Mouse (Mus musculus) heart, embryonic 14.5 days (tissue): ENCODE measurements around the gene Pbld2. TPM values are rescaled to one million over a fixed set of nuclear protein-coding genes. Genes with fewer than 3 reads are reported as not detected.
A peak's percentile ranks its signal among the peaks of the same experiment; 100 is the strongest.

Experiments used
- ATAC-seq: fragments of 200-750 bp; cut with Nextera tagmentation; 2 replicates; pipeline ENCODE4 v1.8.0; 2017; ENCODE audit warnings: low read depth, moderate TSS enrichment; ENCODE audit not compliant: insufficient number of reproducible peaks, insufficient read depth, low FRiP score
- H3K27ac ChIP-seq, 2 experiments: fragments of 200-500 bp in 1 of 2; fragments of 300-500 bp in 1 of 2; sonication (generic) in 1 of 2; replicated peaks in 1 of 2; 2 replicates each; pipeline ENCODE4 v1.5.1; 2012 to 2014; ENCODE audit warnings: low read depth in 2 of 2, low read length in 2 of 2, control low read depth in 1 of 2, mild to moderate bottlenecking in 1 of 2, mixed read lengths in 1 of 2; ENCODE audit not compliant: control insufficient read depth in 1 of 2, insufficient read depth in 1 of 2
- H3K27me3 ChIP-seq: fragments of 300-500 bp; sonication (generic); 2 replicates; pipeline ENCODE4 v1.6.1; 2014; ENCODE audit warnings: mild to moderate bottlenecking, low read length, control low read depth; ENCODE audit not compliant: control insufficient read depth, insufficient read depth
- H3K36me3 ChIP-seq: fragments of 300-500 bp; sonication (generic); 2 replicates; pipeline ENCODE4 v1.6.1; 2014; ENCODE audit warnings: mild to moderate bottlenecking, control low read depth, low read length, mixed read lengths; ENCODE audit not compliant: control insufficient read depth, insufficient read depth
- H3K4me1 ChIP-seq, 2 experiments: fragments of 200-500 bp in 1 of 2; fragments of 300-500 bp in 1 of 2; sonication (generic) in 1 of 2; 2 replicates each; pipeline ENCODE4 v1.6.1; 2012 to 2014; ENCODE audit warnings: low read length in 2 of 2, control low read depth in 1 of 2, mixed read lengths in 1 of 2; ENCODE audit not compliant: control insufficient read depth in 2 of 2, insufficient read depth in 2 of 2
- H3K4me2 ChIP-seq: fragments of 300-500 bp; sonication (generic); 2 replicates; pipeline ENCODE4 v1.6.1; 2014; ENCODE audit warnings: mild to moderate bottlenecking, low read length
- H3K4me3 ChIP-seq, 2 experiments: fragments of 200-500 bp in 1 of 2; fragments of 300-500 bp in 1 of 2; sonication (generic) in 1 of 2; 2 replicates each; pipeline ENCODE4 v1.5.1; 2012 to 2014; ENCODE audit warnings: low read length in 2 of 2, mild to moderate bottlenecking in 2 of 2, control low read depth in 1 of 2, low read depth in 1 of 2, moderate library complexity in 1 of 2; ENCODE audit not compliant: control insufficient read depth in 1 of 2, insufficient read depth in 1 of 2
- H3K9ac ChIP-seq: fragments of 300-500 bp; sonication (generic); 2 replicates; pipeline ENCODE4 v1.6.1; 2014; ENCODE audit warnings: mild to moderate bottlenecking, low read length
- H3K9me3 ChIP-seq: fragments of 300-500 bp; sonication (generic); 2 replicates; pipeline ENCODE4 v1.6.1; 2016; ENCODE audit warnings: low read length, control low read depth; ENCODE audit not compliant: control insufficient read depth
- WGBS: fragments of 180-500 bp; shearing (Covaris S2); extraction: QIAGEN DNeasy Blood & Tissue Kit; methylation state at CpG from one replicate; pipeline ENCODE4 v1.1.7; 2014; 5-methylcytosine and 5-hydroxymethylcytosine counted together
- polyA plus RNA-seq: library from polyadenylated mRNA; unstranded; fragments of >200 nt; fragmentation: Nextera tagmentation; extraction: Ambion mirVana; gene quantifications from 2 replicates; pipeline ENCODE4 v1.2.1, GENCODE M21; 2014

Pbld2 gene
- polyA plus RNA-seq, 1 experiment from 2014 or later: 0.46 TPM

- no peaks in the 10 kb centered on the region for H3K27me3 ChIP-seq
- no peak overlapping the region for H3K9ac ChIP-seq
- H3K4me3 ChIP-seq: no peak overlapping the region
- no peaks in the 10 kb centered on the region; a peak in 1 of 4 replicates for H3K4me1 ChIP-seq
- no peak overlapping the region for H3K4me2 ChIP-seq
- 80% methylated on average over 7 of the region's 7 CpGs for WGBS
- no peak overlapping the region for H3K27ac ChIP-seq
- ATAC-seq: no peak
- no peaks in the 10 kb centered on the region for H3K36me3 ChIP-seq
- H3K9me3 ChIP-seq: no peaks in the 10 kb centered on the region
These were observed 39.2 kb downstream of the Pbld2 start for GRCm38 (mm10) chr10:63063365-63063764.

- Histone ChIP-seq H3K9me3 (no peaks in the 10 kb centered on the region), H3K4me1 (no peaks in the 10 kb centered on the region; a peak in 1 of 4 replicates), H3K27me3 (no peaks in the 10 kb centered on the region), H3K36me3 (no peaks in the 10 kb centered on the region), H3K4me2 (no peak overlapping the region), H3K9ac (no peak overlapping the region), H3K27ac (no peak overlapping the region), H3K4me3 (no peak overlapping the region)
- no peak for ATAC-seq
- WGBS: 84% methylated on average over 9 of the region's 9 CpGs
These were observed 40.4 kb downstream of the Pbld2 start for GRCm38 (mm10) chr10:63064516-63064915.

GRCm38 (mm10) chr10:63065561-63065960, 41.4 kb downstream of the Pbld2 start:
- ATAC-seq: no peak

DNA sequence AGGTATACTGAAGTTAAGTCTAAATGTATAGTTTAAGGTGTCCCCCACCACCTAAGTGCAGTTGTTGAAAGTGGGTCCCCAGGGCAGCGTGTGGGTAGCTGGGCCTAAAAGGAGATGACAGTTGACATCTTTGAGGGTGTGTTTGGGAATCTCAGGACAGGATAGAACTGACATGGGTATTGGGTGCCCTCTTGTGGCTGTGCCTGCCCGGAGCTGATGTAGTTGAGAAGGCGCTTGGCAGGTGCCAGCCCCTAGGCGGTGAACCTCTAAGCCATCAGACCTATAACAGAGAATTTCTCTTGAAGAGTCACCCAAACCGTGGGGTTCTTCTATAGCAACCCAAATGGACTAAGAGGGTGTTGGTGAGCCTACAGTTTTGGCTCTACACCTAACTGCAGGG, 41.9 kb downstream of the Pbld2 start:
- Histone ChIP-seq H3K4me1 (no peaks in the 10 kb centered on the region), H3K27me3 (no peaks in the 10 kb centered on the region), H3K4me2 (no peak overlapping the region), H3K9me3 (no peaks in the 10 kb centered on the region), H3K4me3 (no peak overlapping the region), H3K9ac (no peak overlapping the region), H3K36me3 (no peaks in the 10 kb centered on the region), H3K27ac (no peak overlapping the region)
- 4% methylated on average over 5 of the region's 5 CpGs for WGBS
- no peak for ATAC-seq

More at GRCm38 (mm10) chr10:63065561-63065960, 41.4 kb downstream of the Pbld2 start:
- no peaks in the 10 kb centered on the region for H3K9me3 ChIP-seq
- H3K4me2 ChIP-seq: no peak overlapping the region
- WGBS: 57% methylated on average over 8 of the region's 8 CpGs
- no peak overlapping the region for H3K9ac ChIP-seq
- no peak overlapping the region for H3K27ac ChIP-seq
- no peak overlapping the region for H3K4me3 ChIP-seq
- H3K27me3 ChIP-seq: no peaks in the 10 kb centered on the region
- H3K36me3 ChIP-seq: no peaks in the 10 kb centered on the region
- no peaks in the 10 kb centered on the region; a peak in 1 of 4 replicates for H3K4me1 ChIP-seq

DNA sequence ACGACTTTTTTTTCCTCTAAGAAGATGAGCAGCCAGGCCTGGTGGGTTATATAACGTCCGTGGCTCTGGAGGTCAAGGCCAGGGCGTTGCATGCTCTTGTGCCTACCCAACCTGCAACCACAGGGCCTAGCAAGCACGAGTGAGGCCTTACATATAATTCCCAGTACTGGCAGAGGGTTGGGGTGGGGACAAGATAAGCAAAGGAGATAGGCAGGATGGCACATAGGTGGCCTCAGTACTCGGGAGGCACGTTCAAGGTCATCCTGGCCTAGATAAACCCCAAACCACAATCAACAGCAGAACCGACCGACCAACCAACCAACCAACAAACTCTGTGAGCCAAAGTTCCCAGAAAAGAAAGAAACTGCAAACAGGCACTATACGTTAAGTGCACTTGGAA, 62.2 kb downstream of the Pbld2 start:
- H3K4me3 ChIP-seq: no peak overlapping the region
- H3K27me3 ChIP-seq: peaks cover 3% of the 10 kb centered on the region; the same call in 1 of the 2 replicates
- no peak overlapping the region for H3K27ac ChIP-seq
- ATAC-seq: no peak
- H3K36me3 ChIP-seq: no peaks in the 10 kb centered on the region
- H3K9ac ChIP-seq: no peak overlapping the region
- no peak overlapping the region for H3K4me2 ChIP-seq
- peaks cover 5 to 10% of the 10 kb centered on the region in 2 experiments; a peak in 3 of 4 replicates for H3K4me1 ChIP-seq
- H3K9me3 ChIP-seq: no peaks in the 10 kb centered on the region
- 67% methylated on average over 10 of the region's 10 CpGs for WGBS

GRCm38 (mm10) chr10:63089103-63089757, 65.1 kb downstream of the Pbld2 start:
- H3K36me3 ChIP-seq: no peaks in the 10 kb centered on the region
- peak overlapping the region; percentile 32 to 34 for H3K4me3 ChIP-seq
- peak overlapping the region; percentile 70 for H3K4me2 ChIP-seq
- H3K4me1 ChIP-seq: peaks cover 5 to 11% of the 10 kb centered on the region in 2 experiments; a peak in 3 of 4 replicates
- no peak overlapping the region for H3K27ac ChIP-seq
- WGBS: 46% methylated on average over 8 of the region's 8 CpGs
- H3K9me3 ChIP-seq: no peaks in the 10 kb centered on the region
- no peak for ATAC-seq
- peaks cover 3% of the 10 kb centered on the region; the same call in 1 of the 2 replicates for H3K27me3 ChIP-seq
- peak overlapping the region; percentile 3 for H3K9ac ChIP-seq

GRCm38 (mm10) chr10:63089758-63090571, 65.8 kb downstream of the Pbld2 start:
- Histone ChIP-seq H3K36me3 (no peaks in the 10 kb centered on the region), H3K9me3 (no peaks in the 10 kb centered on the region), H3K27ac (no peak overlapping the region), H3K9ac (peak overlapping the region; percentile 3), H3K4me1 (peaks cover 5 to 10% of the 10 kb centered on the region in 2 experiments; a peak in 3 of 4 replicates), H3K27me3 (peaks cover 3% of the 10 kb centered on the region; the same call in 1 of the 2 replicates), H3K4me3 (peak overlapping the region; percentile 32 to 34), H3K4me2 (peak overlapping the region; percentile 70)
- no peak for ATAC-seq
- 6% methylated on average over 26 of the region's 26 CpGs for WGBS
